Mouse (Mus musculus): ENCODE measurements around the gene Dnmt3b.

- TF ChIP-seq TAL1 (IDR thresholded peaks at IDR 0.05; ENCODE audit: low read length): no peak
- TF ChIP-seq GATA1 (IDR thresholded peaks at IDR 0.05; ENCODE audit: low read length): no peak
Measured at GRCm38 (mm10) chr2:153713227-153713626, 64.0 kb downstream of the Dnmt3b start.

Measured in erythroblast, embryonic 14.5 days (primary cell).